Mouse (Mus musculus) cerebellum, postnatal 4 days (tissue): ENCODE data around the gene Sp3.
"Not testable (repeated sequence)": the region's sequence is repeated elsewhere in the genome, so short reads cannot be mapped to it uniquely, and the experiment has no call there.

Experiments
- DNase-seq, 2 experiments: peaks; one replicate each; pipeline ENCODE4 v3.0.0; 2022; ENCODE audit warnings: low spot score in 2 of 2, mixed read lengths in 1 of 2

Sp3 gene

DNA sequence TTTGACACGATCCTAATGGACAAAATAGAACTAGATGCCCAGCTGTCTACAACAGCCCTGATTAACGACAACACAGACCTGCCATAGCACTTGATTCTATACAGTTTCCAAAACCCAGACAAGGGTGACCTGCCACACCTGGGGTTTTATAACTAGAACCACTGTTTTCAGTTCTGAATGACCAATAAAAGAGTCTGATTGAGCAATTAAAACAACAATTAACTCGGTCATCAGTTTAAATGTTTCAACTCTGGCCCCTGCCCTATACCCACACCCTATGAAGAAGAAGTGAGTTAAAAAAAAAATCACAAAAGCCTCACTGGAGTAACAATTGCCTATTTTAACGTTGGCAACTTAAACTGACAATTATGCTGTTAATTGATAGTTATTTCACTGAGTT, 64.1 kb downstream of the Sp3 start:
- DNase-seq = no peak

GRCm38 (mm10) chr2:72915245-72915930, 64.9 kb downstream of the Sp3 start:
- peak in 1 of 2 experiments; percentile 19 for DNase-seq

DNA sequence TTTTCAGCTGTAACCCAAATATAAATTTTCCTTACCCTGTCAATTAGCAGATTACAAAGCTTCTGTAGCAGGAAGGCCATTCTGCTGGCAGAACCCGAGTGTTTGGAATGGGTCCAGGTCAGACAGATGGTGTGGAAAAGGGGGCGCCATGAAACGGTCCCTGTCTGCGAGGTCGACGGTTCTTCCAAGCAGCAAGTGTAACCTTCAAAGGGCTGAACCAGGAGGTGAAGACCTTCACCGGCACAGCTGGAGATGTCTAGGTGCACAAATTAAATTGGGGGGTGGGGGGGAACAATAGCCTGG, 66.8 kb downstream of the Sp3 start:
- DNase-seq = peak in 1 of 2 experiments; percentile 73

GRCm38 (mm10) chr2:72912708-72913457, 67.4 kb downstream of the Sp3 start:
- no peak for DNase-seq

DNA sequence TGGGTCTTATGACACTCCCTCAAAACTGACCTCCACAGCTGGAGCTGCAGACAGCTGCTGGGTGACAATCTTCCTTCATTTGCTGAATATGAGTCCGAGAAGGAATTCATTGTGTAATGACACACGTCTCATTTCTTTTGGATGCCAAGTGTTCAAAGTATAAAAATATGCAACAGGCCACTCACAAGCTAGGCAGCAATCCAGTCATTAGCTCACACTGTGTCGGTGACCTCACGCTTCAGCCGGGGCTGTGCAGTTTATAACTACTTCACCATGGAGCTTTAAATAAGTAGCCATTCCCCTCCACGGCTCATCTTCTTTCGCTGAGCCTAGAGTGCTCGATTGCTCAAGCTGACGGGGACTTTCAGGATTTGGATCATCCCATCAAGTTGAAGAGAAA, 68.7 kb downstream of the Sp3 start:
- DNase-seq = no peak

- DNase-seq = no peak
Observed at GRCm38 (mm10) chr2:72909046-72909445, 71.2 kb downstream of the Sp3 start.

DNA sequence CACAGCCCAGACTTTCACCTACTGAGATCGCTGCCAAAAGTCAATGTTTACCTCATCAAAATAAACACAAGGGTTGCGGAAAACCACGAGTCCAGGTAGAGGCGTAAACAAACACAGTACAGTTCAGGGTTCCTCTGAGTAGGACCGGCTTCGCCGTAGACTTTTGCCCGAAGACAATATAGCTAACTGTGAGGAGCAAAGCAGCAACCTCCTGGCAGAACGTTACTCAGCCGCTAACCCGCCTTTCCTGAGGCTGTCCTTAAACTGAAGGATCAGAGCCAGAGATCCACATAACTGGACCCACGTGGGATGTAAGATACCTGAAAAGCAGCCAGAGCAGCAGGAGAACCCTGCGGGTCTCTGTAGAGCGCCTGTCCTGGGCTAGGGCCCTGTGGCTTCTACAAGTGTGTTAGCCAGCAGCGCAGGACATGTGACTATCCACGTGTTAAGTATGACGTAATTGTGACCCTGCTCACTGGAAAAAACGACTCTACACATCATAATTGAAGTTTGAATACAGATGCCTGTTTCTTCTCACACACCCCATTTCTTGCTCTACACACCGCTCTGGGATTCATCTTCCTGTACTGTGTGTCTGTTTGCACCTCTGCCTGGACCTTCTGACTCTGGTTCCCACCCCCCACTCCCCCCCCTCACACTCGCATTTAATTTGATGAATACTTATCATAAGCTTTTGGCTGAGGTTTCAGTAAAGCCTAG, 71.9 kb downstream of the Sp3 start:
- no peak for DNase-seq

GRCm38 (mm10) chr2:72906745-72907144, 73.5 kb downstream of the Sp3 start:
- no peak for DNase-seq

- DNase-seq = not testable (repeated sequence)
Observed at GRCm38 (mm10) chr2:72902816-72903680, 77.2 kb downstream of the Sp3 start.

- no peak for DNase-seq
Observed at GRCm38 (mm10) chr2:72898782-72899305, 81.4 kb downstream of the Sp3 start.

DNA sequence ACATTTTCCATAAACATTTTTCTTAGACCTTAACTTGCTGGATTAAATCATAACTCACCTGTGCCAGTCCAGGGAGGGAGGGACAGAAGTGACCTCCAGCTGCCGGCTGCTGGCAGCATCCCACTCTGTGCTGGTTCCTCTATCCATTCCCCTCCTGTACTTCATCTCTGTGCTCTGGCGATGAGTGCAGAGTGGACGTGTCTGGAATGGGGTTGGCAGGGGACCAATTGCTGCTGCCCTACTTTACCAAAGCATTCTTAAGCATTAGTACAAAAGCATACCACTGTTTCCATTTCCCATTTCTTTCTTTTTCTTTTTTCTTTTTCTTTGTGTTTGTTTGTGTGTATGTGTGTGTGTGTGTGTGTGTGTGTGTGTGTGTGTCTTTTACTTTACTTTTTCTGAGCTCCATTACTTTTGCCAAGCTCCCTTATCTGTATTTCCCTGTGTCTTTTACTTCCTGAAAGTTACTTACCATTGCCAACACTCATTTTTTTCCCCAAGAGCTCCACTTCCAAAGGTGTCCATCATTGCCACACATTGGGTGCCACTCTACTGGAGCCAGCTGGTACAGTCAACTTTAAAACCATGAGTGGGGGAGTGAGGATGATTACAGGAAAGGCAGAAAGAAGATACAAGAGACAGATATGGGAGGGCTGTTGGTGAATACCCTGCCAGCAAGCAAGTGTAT, 82.0 kb downstream of the Sp3 start:
- no peak for DNase-seq

GRCm38 (mm10) chr2:72889806-72890205, 90.4 kb downstream of the Sp3 start:
- DNase-seq = no peak
